31 mouse cellular contexts compared by ENCODE assay signal in genomic region chr6:53563546-53564185, GRCm38 (mm10).
DNase-seq lines count a peak whose midpoint lies in the region; ATAC-seq and TF ChIP-seq lines count a peak whose summit lies in the region.
"Had no signal": no experiment of that assay in that cellular context is flagged by ENCODE, and none has a peak within 500 bp of the region (broad histone marks: within the 10 kb centered on the region; RNA-seq: fewer than 3 reads in every experiment).

No protein-coding gene starts in this region.

- H3K4me3 ChIP-seq in forebrain, embryonic 12.5 days (replicated peaks): no peak overlapping the region
- no peak overlapping the region for H3K4me3 ChIP-seq in forebrain, embryonic 15.5 days
- H3K4me3 ChIP-seq in lung, postnatal 0 days (ENCODE audit: low read depth, low read length): no peak overlapping the region
- H3K4me3 ChIP-seq in limb, embryonic 13.5 days: no peak overlapping the region
- H3K4me3 ChIP-seq: forebrain, embryonic 10.5 days; intestine, embryonic 15.5 days; layer of hippocampus, adult 2 months; left cerebral cortex, adult 2 months; liver, embryonic 15.5 days; lung, embryonic 15.5 days; midbrain, embryonic 10.5 days; myocyte; neural tube, embryonic 12.5 days had no signal

- H3K4me2 ChIP-seq in forebrain, embryonic 12.5 days: no peak overlapping the region
- no peak overlapping the region for H3K4me2 ChIP-seq in forebrain, embryonic 15.5 days (replicated peaks)
- H3K4me2 ChIP-seq in lung, postnatal 0 days (replicated peaks; ENCODE audit: low read depth, low read length): no peak overlapping the region
- no peak overlapping the region for H3K4me2 ChIP-seq in limb, embryonic 13.5 days (replicated peaks)
- H3K4me2 ChIP-seq: intestine, embryonic 15.5 days; liver, embryonic 15.5 days; lung, embryonic 15.5 days; neural tube, embryonic 12.5 days had no signal

- no peak overlapping the region for H3K9ac ChIP-seq in forebrain, embryonic 12.5 days
- H3K9ac ChIP-seq in forebrain, embryonic 15.5 days (replicated peaks): no peak overlapping the region
- no peak overlapping the region for H3K9ac ChIP-seq in lung, postnatal 0 days (replicated peaks; ENCODE audit: low read depth)
- H3K9ac ChIP-seq in limb, embryonic 13.5 days: no peak overlapping the region
- H3K9ac ChIP-seq: forebrain, postnatal 0 days; intestine, embryonic 15.5 days; liver, embryonic 15.5 days; lung, embryonic 15.5 days; neural tube, embryonic 12.5 days had no signal

- no peak for TF ChIP-seq EP300 in lung, postnatal 0 days (IDR thresholded peaks at IDR 0.05)

- 83% methylated on average over 16 of the region's 16 CpGs for WGBS in forebrain, embryonic 12.5 days
- WGBS in forebrain, embryonic 15.5 days: 86% methylated on average over 16 of the region's 16 CpGs
- 56% methylated on average over 16 of the region's 16 CpGs for WGBS in lung, postnatal 0 days
- WGBS in limb, embryonic 13.5 days: 42% methylated on average over 16 of the region's 16 CpGs

- no peaks in the 10 kb centered on the region for H3K27me3 ChIP-seq in forebrain, embryonic 12.5 days
- no peaks in the 10 kb centered on the region for H3K27me3 ChIP-seq in forebrain, embryonic 15.5 days
- no peaks in the 10 kb centered on the region for H3K27me3 ChIP-seq in lung, postnatal 0 days (replicated peaks; ENCODE audit: insufficient read depth, low read length)
- H3K27me3 ChIP-seq in limb, embryonic 13.5 days: no peaks in the 10 kb centered on the region
- H3K27me3 ChIP-seq: CH12.LX; intestine, embryonic 15.5 days; liver, embryonic 15.5 days; lung, embryonic 15.5 days; neural tube, embryonic 12.5 days had no signal

- H3K9me3 ChIP-seq in forebrain, embryonic 12.5 days: no peaks in the 10 kb centered on the region
- H3K9me3 ChIP-seq in forebrain, embryonic 15.5 days: no peaks in the 10 kb centered on the region
- no peaks in the 10 kb centered on the region for H3K9me3 ChIP-seq in lung, postnatal 0 days (ENCODE audit: low read length)
- no peaks in the 10 kb centered on the region for H3K9me3 ChIP-seq in limb, embryonic 13.5 days
- H3K9me3 ChIP-seq: forebrain, embryonic 10.5 days; intestine, embryonic 15.5 days; liver, embryonic 15.5 days; lung, embryonic 15.5 days; midbrain, embryonic 10.5 days; neural tube, embryonic 12.5 days had no signal

- no peaks in the 10 kb centered on the region for H3K36me3 ChIP-seq in forebrain, embryonic 12.5 days (replicated peaks)
- H3K36me3 ChIP-seq in forebrain, embryonic 15.5 days: no peaks in the 10 kb centered on the region
- H3K36me3 ChIP-seq in lung, postnatal 0 days (ENCODE audit: insufficient read depth, low read length): no peaks in the 10 kb centered on the region
- no peaks in the 10 kb centered on the region for H3K36me3 ChIP-seq in limb, embryonic 13.5 days
- H3K36me3 ChIP-seq: forebrain, embryonic 10.5 days; intestine, embryonic 15.5 days; liver, embryonic 15.5 days; lung, embryonic 15.5 days; midbrain, embryonic 10.5 days; neural tube, embryonic 12.5 days had no signal

- TF ChIP-seq CTCF in lung, postnatal 0 days (IDR thresholded peaks at IDR 0.05): no peak

- H3K4me1 ChIP-seq in forebrain, embryonic 12.5 days: peaks cover 8% of the 10 kb centered on the region
- H3K4me1 ChIP-seq in forebrain, embryonic 15.5 days: peaks cover 7% of the 10 kb centered on the region; the same call in 1 of the 2 replicates
- no peaks in the 10 kb centered on the region for H3K4me1 ChIP-seq in lung, postnatal 0 days (ENCODE audit: insufficient read depth, low read depth, low read length)
- peaks cover 61% of the 10 kb centered on the region for H3K4me1 ChIP-seq in limb, embryonic 13.5 days
- H3K4me1 ChIP-seq: liver, embryonic 15.5 days had no signal

- DNase-seq in lung, postnatal 0 days (ENCODE audit: low spot score): peak; percentile 23
- DNase-seq in lung, postnatal 4 days: no peak
- DNase-seq in ZHBTc4 (ENCODE audit: low read depth, low spot score): peak; percentile 69
- DNase-seq in retina, embryonic 14.5 days (ENCODE audit: low spot score): no peak
- DNase-seq in urinary bladder, adult 2 months (ENCODE audit: low spot score): no peak
- DNase-seq: adrenal gland, adult 2 months; adrenal gland, postnatal 36 days; cerebellum, adult 2 months; cerebellum, postnatal 14 days; forebrain, postnatal 0 days; heart, adult 18-20 months; heart, postnatal 14 days; kidney, adult 2 months; kidney, postnatal 36 days; right cerebral cortex, postnatal 14 days; thymus, postnatal 14 days had no signal

- ATAC-seq in forebrain, embryonic 12.5 days (ENCODE audit: low FRiP score): no peak
- no peak for ATAC-seq in forebrain, embryonic 15.5 days (replicated peaks)
- no peak for ATAC-seq in lung, postnatal 0 days
- ATAC-seq in limb, embryonic 13.5 days (ENCODE audit: low FRiP score, low read depth): no peak
- ATAC-seq: activated CD4-positive, CD25-positive, alpha-beta regulatory T cell, adult 4 months; forebrain, postnatal 0 days; hindbrain, postnatal 0 days; intestine, embryonic 15.5 days had no signal

- H3K27ac ChIP-seq in forebrain, embryonic 12.5 days: 0 out of 2 replicates have a peak overlapping the region, but pooled peaks have one; percentile 3
- no peak overlapping the region for H3K27ac ChIP-seq in forebrain, embryonic 15.5 days (replicated peaks)
- H3K27ac ChIP-seq in lung, postnatal 0 days (ENCODE audit: low read length): no peak overlapping the region
- peak overlapping the region; percentile 48; the same call in 1 of the 2 replicates for H3K27ac ChIP-seq in limb, embryonic 13.5 days
- H3K27ac ChIP-seq: forebrain, embryonic 10.5 days; hindbrain, postnatal 0 days; intestine, embryonic 15.5 days; layer of hippocampus, adult 2 months; left cerebral cortex, adult 2 months; liver, embryonic 15.5 days; lung, embryonic 15.5 days; midbrain, embryonic 10.5 days; neural tube, embryonic 12.5 days had no signal

Comparison
In these comparisons a context has a peak if more than half of its experiments do, and no peak if none do; other contexts are left out.
1. H3K27ac ChIP-seq: peak in forebrain, embryonic 12.5 days (single experiment) and limb, embryonic 13.5 days (single experiment); none in forebrain, embryonic 15.5 days (single experiment) and lung, postnatal 0 days (single experiment).
2. DNase-seq: peak in lung, postnatal 0 days (single experiment) and ZHBTc4 (single experiment); none in lung, postnatal 4 days (0 of 2), retina, embryonic 14.5 days (single experiment) and urinary bladder, adult 2 months (single experiment).